Mouse (Mus musculus) frontal cortex, adult (tissue): Measurements from ENCODE around the gene Gtpbp2.

Experiments
- ATAC-seq: cut with Nextera tagmentation; 2 replicates; pipeline ENCODE4 v1.9.2; 2017; ENCODE audit warnings: mild to moderate bottlenecking, moderate library complexity, mixed read lengths; ENCODE audit not compliant: low TSS enrichment

Gene Gtpbp2

DNA sequence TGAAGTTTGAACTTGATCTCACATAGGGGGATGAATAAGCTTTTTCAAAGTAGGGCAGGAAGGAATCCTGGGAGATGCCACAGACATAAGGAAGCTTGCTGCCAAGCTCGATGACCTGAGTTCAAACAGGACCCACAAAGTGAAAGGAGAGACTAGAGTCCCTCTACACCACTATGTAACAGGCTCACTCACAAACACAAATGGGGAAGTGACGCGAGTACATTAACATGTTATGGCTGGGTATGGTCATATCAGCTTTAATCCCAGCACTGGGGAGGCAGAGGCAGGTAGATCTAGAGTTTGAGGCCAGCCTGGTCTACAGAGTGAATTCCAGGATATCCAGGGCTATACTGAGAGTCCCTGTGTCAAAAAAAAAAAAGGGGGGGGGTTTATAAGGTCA is 6.5 kb upstream of the Gtpbp2 start:
- no peak for ATAC-seq

DNA sequence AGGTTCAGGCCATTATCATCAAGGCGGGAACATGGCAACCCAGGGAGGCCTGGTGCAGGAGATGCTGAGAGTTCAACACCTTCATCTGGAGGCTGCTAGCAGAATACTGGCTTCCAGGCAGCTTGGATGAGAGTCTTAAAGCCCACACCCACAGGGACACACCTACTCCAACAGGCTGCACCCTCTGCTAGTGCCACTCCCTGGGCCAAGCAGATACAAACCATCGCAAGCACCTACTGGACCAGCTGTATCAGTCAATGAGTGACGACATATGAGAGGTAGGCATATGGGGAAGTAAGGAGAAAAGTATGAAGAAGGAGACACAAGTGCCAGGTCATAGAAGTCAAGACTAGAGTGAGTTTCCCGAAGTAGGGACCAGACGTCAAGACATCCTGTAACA is 4.2 kb upstream of the Gtpbp2 start:
- ATAC-seq: no peak

- ATAC-seq: no peak
Measured at GRCm38 (mm10) chr17:46157131-46157530, 3.7 kb upstream of the Gtpbp2 start.

GRCm38 (mm10) chr17:46159236-46159635 is 1.6 kb upstream of the Gtpbp2 start:
- ATAC-seq: no peak

DNA sequence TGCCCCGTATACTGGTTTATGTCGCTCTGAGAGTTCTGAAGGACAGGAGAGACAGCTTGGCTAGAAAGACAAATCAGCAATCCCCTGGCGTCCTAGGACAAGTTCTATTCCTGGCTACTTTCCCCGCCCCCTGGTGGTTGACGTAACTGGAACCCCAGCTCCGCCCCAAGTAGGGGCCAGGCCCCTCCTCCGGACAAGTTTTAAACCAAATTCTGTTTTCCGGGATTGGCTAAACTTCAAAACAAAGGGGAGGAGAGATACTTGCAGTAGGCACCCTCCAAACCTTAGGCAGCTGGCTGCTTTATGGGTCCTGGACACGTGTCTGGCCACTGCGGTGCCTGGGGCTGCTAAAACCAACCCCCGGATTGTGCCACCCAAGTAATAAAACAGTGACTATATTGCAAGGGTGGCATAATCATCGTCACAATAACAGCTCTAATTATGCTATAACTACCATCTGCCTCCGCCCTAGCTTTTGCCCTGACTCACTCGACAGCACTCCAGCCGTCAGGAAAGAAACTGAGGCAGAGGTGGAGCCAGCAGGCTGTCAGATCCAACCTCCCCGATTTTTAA is 656 bp upstream of the Gtpbp2 start:
- ATAC-seq: peak; percentile 58

DNA sequence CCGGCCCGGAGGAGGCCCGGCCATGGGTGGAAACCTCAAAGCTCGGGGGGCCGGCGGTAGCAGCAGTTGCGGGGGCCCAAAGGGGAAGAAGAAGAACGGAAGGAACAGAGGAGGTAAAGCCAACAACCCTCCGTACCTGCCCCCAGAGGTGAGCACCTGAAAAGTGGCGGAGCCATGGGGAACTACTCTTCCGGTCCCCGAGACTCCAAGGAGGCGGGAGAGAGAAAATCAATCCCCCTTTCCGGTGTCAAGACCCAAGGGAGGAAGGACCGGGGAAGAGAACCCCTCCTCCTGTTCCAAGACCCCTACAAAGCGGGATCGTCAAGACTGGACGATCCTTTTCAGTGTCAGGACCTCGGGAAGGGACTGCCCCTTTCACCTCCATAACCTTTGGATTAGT is 347 bp downstream of the Gtpbp2 start:
- ATAC-seq: no peak

GRCm38 (mm10) chr17:46161710-46162109 is 878 bp downstream of the Gtpbp2 start:
- no peak for ATAC-seq

DNA sequence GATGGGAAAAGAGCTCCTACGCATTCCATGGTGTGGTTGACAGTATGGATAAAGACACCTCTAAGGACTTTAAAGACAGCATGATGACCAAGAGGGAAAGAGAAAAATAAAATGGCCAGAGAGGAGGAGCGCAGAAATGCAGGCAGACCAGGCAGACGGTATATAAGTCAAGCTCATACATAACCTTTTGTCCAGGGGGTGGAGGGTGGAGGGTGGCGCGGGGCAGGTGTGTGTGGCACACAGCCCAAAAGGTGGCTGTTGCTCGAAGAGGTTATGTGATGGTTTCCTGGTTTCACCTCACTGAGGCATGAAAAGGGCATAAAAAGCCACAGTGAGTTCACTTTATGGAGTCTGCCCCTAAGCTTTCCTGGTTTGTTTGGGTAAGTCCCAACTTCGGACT is 1.7 kb downstream of the Gtpbp2 start:
- no peak for ATAC-seq

- no peak for ATAC-seq
Measured at GRCm38 (mm10) chr17:46162951-46163421, 2.2 kb downstream of the Gtpbp2 start.

DNA sequence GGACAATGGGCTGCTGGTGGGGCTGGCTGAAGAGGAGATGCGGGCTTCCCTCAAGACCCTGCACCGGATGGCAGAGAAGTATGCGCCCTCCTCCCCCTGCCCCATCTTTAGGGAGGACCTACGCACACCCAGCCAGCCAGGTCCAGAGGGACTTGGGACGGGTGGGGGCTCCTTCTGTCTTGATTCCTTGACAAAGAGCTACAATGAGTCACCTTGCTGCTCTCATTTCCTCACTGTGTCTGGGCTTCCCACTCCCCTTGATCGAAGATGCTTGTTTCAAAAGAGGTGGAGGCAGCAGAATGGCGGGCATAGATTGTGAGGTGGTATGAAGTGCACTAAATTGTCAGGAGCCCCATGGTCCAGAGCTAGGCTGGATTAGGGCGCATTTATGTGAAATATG is 3.5 kb downstream of the Gtpbp2 start:
- no peak for ATAC-seq

GRCm38 (mm10) chr17:46164791-46165190 is 4.0 kb downstream of the Gtpbp2 start:
- no peak for ATAC-seq

- ATAC-seq: no peak
Measured at GRCm38 (mm10) chr17:46165460-46165859, 4.6 kb downstream of the Gtpbp2 start.

GRCm38 (mm10) chr17:46166270-46166669 is 5.4 kb downstream of the Gtpbp2 start:
- ATAC-seq: no peak

- ATAC-seq: no peak
Measured at GRCm38 (mm10) chr17:46167014-46167413, 6.2 kb downstream of the Gtpbp2 start.

- peak; percentile 24; the same call in 1 of the 2 replicates for ATAC-seq
Measured at GRCm38 (mm10) chr17:46168318-46168717, 7.5 kb downstream of the Gtpbp2 start.

DNA sequence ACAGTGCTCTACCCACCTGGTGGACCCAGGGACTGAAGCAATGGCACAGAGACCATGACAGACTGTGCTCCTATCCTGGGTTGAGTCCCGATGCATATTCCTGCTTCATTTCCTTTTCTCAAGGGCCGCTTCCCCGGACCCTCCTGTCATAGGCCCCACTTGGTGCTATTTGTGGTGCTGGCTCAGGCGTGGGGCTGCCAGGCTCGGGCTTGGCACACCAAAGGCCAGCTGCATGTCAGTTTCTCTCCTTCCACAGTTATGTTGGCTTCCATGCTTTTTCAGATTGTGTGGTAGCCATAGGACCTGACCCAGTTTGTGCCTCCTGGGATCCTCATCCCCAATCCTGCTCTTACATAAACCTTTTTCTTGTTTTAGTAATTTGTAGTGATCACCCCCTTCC is 7.9 kb downstream of the Gtpbp2 start:
- no peak for ATAC-seq

DNA sequence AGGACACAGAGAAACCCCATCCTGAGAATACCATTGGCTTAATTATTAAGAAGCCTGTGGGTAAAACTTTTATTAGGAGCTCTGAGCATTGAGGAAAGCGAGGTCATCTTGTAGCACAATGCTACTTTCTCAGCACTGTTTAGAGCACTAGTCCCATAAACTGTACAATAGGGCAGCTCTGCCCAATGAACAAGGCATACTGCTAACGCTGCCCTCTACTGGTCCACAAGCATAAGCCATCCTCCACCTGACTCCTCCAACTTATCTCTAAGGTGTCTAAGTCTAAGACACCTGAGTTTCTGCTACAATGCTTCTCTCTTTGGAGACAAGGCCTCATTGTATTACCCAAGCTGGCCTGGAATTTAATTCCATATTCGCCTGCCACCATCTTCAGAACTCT is 9.7 kb downstream of the Gtpbp2 start:
- ATAC-seq: peak; percentile 47; the same call in 1 of the 2 replicates

- ATAC-seq: no peak
Measured at GRCm38 (mm10) chr17:46182273-46182672, 21.4 kb downstream of the Gtpbp2 start.

DNA sequence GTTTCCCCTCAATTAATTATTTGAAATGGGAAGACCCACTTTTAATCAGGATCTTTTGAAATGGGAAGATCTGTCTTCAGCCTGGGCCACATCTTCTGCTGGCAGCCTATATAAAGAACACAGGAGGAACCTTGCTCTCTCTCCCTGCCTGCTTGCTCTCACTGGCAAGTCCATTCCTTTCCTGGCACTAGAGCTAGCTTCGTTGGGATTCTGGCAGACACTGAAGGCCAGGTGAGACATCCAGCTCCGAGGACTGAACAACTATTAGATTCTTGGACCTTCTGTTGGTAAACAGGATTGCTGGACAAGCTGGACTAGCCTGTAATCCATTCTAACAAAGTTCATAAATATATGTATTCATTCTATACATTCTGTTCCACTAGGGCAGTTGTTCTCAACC is 28.0 kb downstream of the Gtpbp2 start:
- ATAC-seq: no peak

GRCm38 (mm10) chr17:46201151-46201550 is 40.3 kb downstream of the Gtpbp2 start:
- no peak for ATAC-seq

DNA sequence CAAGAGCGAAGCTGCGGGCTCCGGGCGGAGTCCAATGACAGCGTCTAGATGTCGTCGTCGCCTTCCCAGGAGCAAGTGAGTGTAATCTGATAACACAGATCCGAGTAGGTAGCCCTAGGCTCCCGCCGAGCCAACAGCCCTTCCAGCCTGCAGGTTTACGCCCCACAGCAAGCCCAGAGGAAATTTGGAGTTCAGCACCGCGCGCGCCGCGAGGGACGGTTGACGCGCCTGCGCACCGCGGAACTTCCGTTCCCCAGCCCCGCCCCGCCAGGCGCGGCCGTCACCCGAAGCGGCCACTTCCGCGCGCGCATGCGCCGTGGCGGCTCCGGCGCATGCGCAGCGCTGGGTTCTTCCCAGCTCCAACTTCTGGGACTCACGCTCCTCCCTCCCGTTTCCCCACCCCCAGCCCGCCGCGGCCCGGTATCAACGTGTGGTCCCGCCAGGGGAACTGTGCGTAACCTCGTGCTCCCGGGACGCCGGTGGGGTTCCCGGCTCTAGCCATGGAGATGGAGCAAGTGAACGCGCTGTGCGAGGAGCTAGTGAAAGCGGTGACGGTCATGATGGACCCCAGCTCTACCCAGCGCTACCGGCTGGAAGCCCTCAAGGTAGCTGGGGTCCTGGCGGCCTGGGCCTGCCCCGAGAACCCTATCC is 41.7 kb downstream of the Gtpbp2 start, which contains the start of the genes Polh and Xpo5:
Gene Polh, minus strand, starts transcription at position 225 of the 651 bp plus-strand sequence.
Gene Xpo5, plus strand, starts transcription at position 362 of the 651 bp plus-strand sequence.
- peak; percentile 95 for ATAC-seq

DNA sequence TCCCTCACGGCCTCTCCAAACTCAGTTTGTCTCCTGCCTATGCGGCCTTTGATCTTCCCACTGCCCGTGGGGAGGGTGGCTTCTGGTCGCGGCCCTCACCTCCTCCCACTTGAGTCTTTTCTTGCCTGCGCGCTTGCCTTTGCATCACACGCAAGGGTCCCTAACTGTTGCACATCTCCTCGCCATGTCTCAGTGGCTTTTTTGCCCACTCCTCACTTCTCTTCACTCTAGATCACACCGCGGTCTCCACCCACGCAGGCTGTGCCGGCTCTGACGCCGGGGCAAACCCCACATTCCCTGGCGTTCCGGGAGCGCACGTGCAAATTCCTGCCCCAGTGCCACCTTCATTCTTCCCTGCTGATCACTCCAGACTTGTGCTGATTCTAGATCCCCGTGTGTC is 42.2 kb downstream of the Gtpbp2 start:
- peak; percentile 38; the same call in 1 of the 2 replicates for ATAC-seq

- ATAC-seq: no peak
Measured at GRCm38 (mm10) chr17:46206676-46207075, 45.8 kb downstream of the Gtpbp2 start.

- ATAC-seq: no peak
Measured at GRCm38 (mm10) chr17:46210550-46210949, 49.7 kb downstream of the Gtpbp2 start.
